Mouse (Mus musculus) layer of hippocampus, adult 11-12 months (tissue): Measurements from ENCODE around the gene Rpl15.
"Not testable (repeated sequence)": the region's sequence is repeated elsewhere in the genome, so short reads cannot be mapped to it uniquely, and the experiment has no call there.

Source experiments
- DNase-seq: peaks from one replicate; pipeline ENCODE4 v3.0.0; 2022; ENCODE audit warnings: low spot score

The Rpl15 gene

GRCm38 (mm10) chr14:18241786-18242185 is 29.4 kb downstream of the Rpl15 start:
- no peak for DNase-seq

GRCm38 (mm10) chr14:18240132-18240531 is 31.1 kb downstream of the Rpl15 start:
- no peak for DNase-seq

- peak; percentile 99 for DNase-seq
These were observed 32.1 kb downstream of the Rpl15 start, which contains the start of gene Nr1d2 for GRCm38 (mm10) chr14:18238750-18239731. TSS of gene Nr1d2 (minus strand) at chr14:18239127.

GRCm38 (mm10) chr14:18238131-18238749 is 33.0 kb downstream of the Rpl15 start:
- DNase-seq: peak; percentile 98

GRCm38 (mm10) chr14:18237381-18237780 is 33.8 kb downstream of the Rpl15 start:
- no peak for DNase-seq

- DNase-seq: not testable (repeated sequence)
These were observed 34.5 kb downstream of the Rpl15 start for GRCm38 (mm10) chr14:18236496-18237235.

GRCm38 (mm10) chr14:18233981-18234960 is 36.9 kb downstream of the Rpl15 start:
- DNase-seq: no peak

GRCm38 (mm10) chr14:18233076-18233475 is 38.1 kb downstream of the Rpl15 start:
- no peak for DNase-seq

GRCm38 (mm10) chr14:18231866-18232265 is 39.3 kb downstream of the Rpl15 start:
- DNase-seq: not testable (repeated sequence)

GRCm38 (mm10) chr14:18229751-18230150 is 41.4 kb downstream of the Rpl15 start:
- not testable (repeated sequence) for DNase-seq

- not testable (repeated sequence) for DNase-seq
These were observed 45.0 kb downstream of the Rpl15 start for GRCm38 (mm10) chr14:18226181-18226580.

GRCm38 (mm10) chr14:18225431-18225830 is 45.8 kb downstream of the Rpl15 start:
- DNase-seq: not testable (repeated sequence)

- no peak for DNase-seq
These were observed 49.2 kb downstream of the Rpl15 start for GRCm38 (mm10) chr14:18221977-18222376.
